Mouse (Mus musculus) kidney, adult 8-10 months (tissue): Measurements from ENCODE around the gene Ireb2.
"Not testable (repeated sequence)": the region's sequence is repeated elsewhere in the genome, so short reads cannot be mapped to it uniquely, and the experiment has no call there.

Source experiments
- DNase-seq, 2 experiments: peaks; one replicate each; pipeline ENCODE4 v3.0.0; 2022

Gene Ireb2

DNA sequence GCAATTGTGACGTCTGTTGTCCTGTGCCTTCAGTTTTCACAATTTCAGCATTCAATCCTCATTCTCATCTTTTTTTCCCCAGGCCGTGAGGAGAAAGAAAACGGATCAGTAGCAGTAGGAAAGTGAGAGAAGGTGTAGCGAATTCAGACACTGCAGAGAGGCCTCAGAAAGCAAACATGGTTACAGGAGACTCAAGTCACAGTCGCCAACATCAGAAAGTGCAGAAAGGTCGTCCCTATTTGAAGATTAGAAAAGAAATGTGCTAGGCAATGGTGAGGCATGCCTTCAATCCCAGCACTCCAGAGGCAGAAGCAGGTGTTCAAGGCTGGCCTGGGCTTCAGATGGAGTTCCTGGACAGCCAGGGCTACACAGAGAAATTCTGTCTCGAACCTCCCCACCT, 52.0 kb downstream of the Ireb2 start:
- no peak for DNase-seq

DNA sequence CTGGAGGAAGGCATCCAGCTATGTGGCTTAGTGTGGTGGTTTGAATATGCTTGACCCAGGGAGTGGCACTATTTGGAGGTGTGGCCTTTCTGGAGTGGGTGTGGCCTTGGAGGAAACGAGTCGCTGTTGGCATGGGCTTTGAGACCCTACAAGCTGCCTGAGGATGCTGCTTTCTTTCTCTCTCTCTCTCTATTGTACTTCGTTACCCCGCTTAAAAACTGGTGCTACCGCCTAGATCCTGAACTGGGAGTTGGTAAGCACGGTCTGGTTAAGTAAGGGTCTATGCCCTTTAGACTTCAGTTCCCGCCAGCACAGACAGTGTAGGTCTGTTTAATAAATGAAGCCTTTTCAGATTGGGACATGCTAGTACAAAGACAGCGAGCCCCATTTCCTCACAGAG, 52.8 kb downstream of the Ireb2 start:
- no peak for DNase-seq

DNA sequence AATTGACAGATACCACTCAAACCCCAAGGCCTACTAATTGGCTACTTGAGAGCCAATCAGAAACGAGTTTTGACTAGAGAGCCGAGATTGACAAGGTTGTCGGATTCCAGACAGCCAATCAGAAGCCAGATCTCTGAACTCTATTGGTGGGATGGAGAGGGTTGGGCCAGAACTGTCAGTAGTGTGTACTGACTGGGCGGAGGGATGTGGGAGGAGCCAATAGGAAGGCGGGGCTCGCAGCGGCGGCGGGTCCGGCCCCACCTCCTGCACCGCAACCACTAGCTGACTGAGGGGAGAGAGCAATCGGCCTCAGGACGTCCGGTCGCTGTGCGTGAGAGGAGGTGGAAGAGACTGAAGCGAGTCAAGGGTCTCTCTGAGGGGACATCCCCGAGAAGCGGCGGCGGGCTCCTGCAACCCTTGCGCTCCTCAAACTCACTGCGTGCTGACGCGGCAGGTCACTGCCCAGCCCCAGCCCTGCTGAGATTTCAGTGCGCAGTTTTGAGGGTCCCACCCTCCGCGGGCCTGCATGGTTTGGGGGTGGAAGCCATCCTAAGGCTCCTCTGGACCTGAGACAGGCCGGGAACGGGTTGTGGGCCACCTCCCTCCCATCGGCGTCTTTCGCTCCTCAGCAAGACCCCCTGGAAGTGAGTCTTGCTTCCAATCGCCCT, 53.6 kb downstream of the Ireb2 start, which contains the start of gene Hykk:
Hykk (plus strand) TSS at position 274 of the 668 bp plus-strand sequence.
- peak; percentile 94 to 97 for DNase-seq

DNA sequence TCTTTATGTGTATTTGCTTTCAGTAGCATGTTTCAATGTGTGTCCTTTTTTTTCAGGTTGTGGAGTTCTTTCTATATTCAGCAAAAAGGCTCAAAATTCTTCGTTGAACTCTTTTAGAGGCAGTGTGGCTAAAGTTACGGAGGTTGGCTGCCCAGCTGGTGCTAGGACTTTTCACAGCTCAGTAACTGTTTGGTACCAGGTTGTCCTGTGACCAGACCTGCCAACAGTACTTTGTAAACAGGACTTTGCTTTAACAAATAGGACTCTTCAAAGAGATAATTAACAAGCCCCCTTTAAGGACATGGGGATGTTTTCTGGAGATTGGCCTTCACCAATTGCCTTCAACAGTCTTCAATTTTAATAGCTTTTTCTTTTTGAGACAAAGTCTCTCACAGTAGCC, 54.6 kb downstream of the Ireb2 start:
- peak; percentile 39 to 57 for DNase-seq

DNA sequence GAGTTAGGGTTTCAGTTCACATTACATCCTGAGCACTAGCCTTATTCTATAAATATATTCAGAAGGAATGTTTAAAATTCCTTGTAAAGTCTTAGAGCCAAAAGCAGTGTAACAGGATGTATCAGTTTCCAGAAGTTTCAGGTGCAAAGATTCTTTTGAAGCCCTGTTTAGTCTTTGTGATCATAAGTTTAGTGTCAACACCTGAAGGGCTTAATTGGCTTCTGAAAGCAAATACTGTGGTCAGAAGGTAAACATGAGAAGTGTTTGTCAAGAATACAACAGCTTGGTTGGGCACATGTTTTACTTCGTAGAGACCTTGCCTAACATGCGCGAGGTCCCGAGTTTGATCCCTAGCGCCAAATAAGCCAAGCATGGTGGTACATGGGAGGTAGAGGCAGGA, 55.2 kb downstream of the Ireb2 start:
- DNase-seq, result no peak

DNA sequence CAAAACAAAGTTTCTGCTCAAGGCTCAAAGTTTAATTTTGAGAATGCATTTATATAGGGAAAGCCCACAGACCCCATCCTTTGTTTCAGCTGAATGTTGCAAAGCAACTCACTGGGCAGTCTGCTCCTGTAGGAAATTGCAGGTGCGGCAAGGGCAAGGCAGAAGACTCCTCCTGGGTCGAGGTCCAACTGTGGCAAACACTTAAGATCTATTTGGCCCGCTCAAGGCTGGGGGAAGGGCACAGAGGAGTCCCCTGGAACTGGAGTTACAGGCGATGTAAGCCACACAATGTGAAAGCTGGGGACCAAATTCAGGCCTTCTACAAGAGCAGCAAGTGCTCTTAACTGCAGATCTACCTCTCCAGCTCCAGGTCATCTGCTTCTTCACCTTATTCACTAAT, 56.4 kb downstream of the Ireb2 start:
- peak; percentile 61 to 74 for DNase-seq

DNA sequence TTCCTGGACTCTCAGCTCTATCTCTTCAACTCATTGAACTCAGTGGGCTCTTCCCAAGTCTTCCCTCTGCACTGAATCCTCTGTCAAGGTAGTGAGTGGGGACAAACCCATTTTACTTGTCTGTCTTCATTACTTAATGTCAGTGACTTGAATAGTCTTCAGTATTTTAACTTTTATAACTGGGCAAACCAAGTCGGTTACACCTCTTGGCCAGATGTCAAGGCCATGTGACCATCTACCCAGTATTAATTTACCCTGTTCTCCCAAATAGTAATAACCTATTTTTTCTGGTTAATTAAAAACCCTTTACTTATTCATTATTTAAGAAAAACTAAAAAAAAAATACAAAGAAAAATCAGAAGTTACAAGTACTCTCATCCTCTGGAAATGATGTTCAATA, 67.2 kb downstream of the Ireb2 start:
- peak; percentile 54 to 76 for DNase-seq

DNA sequence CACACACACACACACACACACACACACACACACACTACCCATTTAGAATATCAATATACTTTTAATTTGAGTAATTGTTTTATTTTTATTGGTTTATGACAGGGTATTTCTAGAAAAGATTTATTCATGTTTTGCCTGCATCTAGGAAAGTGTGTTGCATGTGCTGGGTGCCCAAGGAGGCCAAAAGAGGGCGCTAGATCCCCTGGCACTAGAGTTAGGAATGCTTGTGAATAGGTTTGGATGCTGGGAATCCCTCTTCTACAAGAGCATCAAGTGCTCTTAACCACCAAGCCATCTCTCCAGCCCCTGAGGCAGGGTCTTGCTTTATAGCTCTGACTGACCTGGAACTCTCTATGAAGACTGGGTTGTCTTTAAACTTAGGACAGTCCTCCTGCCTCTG, 68.2 kb downstream of the Ireb2 start:
- peak in 1 of 2 experiments; percentile 49 for DNase-seq

DNA sequence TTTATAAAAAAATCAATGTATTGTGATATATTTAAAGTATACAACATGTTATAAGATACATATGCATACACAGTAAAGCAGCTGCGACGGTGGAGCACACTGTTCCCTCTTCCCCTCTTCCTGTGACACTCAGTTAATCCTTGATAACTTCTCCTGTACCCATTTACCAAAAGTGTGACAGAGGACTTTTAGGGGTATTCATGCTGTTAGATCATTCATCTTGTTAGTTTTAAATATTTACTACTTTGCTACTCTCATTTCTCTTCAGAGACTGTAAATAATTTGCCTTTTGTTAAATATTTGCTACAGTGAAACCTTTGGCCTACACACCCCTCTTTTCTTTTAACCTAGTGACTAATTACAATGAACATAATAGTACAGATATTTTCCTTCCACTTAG, 68.8 kb downstream of the Ireb2 start:
- peak in 1 of 2 experiments; percentile 76 for DNase-seq

DNA sequence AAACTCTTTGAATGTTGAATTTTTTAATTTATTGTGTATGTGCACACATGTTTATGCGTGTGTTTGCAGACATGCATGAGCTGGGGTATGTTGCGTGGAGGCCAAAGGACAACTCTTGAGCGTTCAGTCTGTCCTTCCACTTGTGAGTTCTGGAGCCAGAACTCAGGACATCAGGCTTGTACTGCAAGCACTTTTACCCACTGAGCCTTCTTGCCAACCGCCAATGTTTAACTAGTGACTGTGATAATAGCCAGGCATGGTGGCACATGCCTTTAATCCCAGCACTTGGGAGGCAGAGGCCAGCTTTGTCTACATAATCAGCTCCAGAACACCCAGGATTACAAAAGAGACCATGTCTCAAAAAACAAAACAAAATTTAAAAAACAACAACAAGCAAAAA, 78.5 kb downstream of the Ireb2 start:
- peak; percentile 64 for DNase-seq

DNA sequence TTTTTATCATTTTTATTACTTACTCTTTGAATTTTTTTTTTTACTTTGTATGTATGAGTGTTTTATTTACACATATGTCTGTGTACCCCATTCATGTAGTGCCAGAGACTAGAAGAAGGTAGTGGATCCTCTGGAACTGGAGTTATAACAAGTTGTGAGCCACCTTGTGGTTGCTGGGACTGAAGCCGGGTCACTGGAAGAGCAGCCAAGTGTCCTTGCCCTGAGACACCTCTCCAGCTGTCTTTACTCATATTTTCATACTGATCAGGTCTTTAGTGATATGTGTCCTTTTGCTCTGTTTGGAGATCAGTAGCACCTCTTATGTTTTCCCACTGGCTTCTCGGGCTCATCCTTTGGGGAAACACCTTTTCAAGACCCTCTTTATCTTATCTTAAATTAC, 80.9 kb downstream of the Ireb2 start:
- no peak for DNase-seq

DNA sequence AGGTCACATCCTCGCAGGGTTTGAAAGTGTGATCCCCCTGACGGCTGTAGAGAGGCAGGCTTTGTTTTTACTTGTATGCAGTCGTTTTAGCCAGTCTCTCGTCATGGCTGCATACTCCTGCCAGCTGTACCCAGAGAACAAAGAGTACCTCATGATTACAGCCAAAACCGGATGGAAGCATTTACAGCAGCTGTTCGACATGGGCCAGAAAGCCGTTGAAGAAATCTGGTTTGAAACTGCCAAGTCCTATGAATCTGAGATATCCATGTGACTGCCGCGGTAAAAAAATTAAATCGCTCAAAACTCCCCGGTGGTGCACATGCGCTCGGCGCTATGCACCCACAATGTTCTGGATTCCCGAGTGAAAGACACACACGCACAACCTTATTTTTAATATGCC, 82.7 kb downstream of the Ireb2 start:
- DNase-seq, result no peak

DNA sequence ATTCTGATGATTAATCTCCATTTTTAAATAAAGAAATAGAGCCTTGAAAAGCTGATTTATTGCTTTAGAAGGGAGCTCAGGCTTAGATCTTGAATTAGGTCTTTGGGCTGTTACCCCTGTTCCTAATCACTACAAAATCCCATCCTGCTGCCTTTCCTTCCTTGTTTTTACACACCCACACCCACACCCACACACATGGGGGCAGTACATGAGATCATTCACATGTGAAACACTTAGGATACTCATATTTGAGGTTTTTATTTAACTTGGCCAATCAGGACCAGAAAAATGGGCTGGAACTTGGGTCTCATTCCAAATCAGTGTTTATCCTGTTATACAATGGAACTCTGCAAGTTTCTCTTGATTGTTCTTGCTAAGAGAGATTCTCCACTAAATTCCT, 85.9 kb downstream of the Ireb2 start:
- no peak for DNase-seq

DNA sequence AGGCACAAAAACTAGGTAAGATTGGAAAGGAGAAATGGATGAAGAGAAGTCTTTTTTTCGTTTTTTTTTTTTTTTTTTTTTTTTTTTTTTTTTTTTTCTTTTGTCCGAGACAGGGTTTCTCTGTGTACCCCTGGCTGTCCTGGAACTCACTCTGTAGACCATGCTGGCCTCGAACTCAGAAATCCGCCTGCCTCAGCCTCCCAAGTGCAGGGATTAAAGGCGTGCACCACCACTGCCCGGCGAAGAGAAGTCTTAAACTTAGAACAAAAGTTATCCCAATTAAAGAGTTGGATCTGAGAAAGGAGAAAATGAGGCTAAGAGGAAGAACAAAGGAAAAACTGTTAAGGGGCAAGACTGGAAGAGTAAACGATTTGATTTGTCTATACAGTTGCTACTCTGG, 86.6 kb downstream of the Ireb2 start:
- DNase-seq, result not testable (repeated sequence)

DNA sequence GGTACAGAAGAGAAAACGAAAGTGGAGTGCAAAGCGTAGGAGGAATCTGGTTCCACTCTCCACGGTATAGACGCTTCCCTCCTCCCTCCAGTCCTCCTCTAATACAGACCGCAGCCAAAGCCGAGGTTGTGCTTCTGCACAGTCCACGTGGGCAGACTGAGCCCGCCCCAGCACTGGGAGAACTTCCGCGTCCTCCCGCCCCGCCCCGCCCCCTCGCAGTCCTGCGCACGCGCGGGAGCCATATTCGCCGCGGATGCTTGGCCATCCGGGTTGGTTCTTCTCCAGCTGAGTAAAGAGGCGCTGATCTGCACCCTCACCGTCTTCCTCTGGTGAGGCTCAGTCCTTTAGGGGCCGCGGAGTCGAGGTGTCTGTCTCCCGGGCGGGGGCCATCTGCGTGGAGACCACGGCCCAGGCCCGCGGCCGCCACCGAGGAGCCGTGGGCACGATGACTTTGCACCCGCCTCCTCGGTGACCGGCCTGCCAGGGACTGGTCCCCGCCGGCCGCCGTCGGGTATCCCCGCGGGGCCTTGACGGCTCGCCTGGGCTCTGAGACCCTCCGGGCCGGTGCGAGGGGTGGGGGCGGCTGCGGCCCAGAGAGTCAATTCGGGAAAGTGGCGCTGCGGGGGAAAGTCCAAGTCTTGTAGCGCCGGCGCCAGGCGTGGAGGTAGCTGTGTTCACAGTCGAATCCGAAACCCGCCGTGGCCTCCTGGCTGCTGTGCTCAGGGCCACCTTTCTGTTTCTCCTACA, 87.2 kb downstream of the Ireb2 start, which contains the start of the genes Psma4 and AY074887:
Psma4 (plus strand) TSS at position 216 of the 747 bp plus-strand sequence.
AY074887 (minus strand) TSS at position 424 of the 747 bp plus-strand sequence.
- DNase-seq, result peak; percentile 86 to 87

DNA sequence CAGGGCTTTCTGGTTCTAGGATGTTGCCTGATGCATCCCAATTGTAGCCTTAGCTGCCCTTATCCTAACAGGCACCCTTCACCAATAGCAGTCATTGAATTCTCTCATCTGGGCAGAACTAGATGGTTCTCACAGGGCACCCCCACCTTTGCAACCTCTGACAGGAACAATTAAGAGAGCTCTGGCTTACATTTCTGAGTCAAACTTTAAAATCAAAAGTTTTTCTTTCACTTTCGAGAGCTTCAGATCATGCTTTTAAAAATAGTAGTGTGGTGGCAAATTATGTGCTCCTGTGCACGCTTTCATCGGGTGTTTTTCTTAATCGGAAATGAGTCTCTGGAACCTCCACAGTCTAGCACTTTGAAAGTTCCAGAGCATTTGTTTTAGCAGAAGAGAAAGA, 97.5 kb downstream of the Ireb2 start:
- DNase-seq, result no peak
